Mouse (Mus musculus) effector memory CD4-positive, alpha-beta T cell, adult 7 months (primary cell): ENCODE measurements around the gene Pcgf1. TPM values are rescaled to one million over a fixed set of nuclear protein-coding genes. Genes with fewer than 3 reads are reported as not detected.

Source experiments
- polyA plus RNA-seq: library from polyadenylated mRNA; unstranded; fragments of 100-300 nt; shearing (Covaris generic); gene quantifications from one replicate; pipeline ENCODE4 v1.2.1, GENCODE M21; 2017

Pcgf1 gene
- 21.1 TPM for polyA plus RNA-seq

DNA sequence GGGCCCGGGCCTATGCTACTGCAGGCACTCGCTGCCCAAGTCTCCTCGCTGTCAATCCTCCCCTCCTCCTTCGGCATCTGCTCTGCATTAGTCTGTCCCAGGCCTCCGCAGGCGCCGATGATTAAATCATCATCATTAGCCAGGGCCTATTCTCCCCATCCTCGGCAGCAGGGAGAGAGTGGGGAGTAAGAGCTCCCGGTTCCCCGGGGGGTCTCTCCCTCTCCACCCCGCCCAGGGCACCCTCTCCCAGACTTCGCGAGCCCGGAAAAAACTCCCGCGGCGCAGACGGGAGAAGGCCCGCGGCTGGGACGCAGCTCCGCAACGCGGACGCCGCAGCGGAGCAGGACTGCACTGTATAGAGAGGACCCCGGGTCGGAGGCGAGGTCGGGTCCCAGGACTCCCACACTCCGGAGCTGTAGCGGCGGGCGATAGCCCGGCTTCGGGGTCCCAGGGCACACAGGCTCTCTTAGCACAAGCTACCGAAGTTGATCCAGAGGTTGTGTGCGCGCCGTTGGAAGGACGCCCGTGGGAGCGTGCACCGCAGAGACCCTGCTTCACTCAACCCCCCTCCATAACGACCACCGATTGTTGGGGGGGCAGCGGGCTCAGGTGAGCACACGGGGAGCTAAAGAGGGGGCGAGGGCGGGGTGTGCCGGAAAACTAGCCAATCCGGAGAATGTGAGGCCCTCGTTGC is at the start of gene Pcgf1:
TSS of gene Pcgf1 (plus strand) at position 240 of the 694 bp plus-strand sequence.

DNA sequence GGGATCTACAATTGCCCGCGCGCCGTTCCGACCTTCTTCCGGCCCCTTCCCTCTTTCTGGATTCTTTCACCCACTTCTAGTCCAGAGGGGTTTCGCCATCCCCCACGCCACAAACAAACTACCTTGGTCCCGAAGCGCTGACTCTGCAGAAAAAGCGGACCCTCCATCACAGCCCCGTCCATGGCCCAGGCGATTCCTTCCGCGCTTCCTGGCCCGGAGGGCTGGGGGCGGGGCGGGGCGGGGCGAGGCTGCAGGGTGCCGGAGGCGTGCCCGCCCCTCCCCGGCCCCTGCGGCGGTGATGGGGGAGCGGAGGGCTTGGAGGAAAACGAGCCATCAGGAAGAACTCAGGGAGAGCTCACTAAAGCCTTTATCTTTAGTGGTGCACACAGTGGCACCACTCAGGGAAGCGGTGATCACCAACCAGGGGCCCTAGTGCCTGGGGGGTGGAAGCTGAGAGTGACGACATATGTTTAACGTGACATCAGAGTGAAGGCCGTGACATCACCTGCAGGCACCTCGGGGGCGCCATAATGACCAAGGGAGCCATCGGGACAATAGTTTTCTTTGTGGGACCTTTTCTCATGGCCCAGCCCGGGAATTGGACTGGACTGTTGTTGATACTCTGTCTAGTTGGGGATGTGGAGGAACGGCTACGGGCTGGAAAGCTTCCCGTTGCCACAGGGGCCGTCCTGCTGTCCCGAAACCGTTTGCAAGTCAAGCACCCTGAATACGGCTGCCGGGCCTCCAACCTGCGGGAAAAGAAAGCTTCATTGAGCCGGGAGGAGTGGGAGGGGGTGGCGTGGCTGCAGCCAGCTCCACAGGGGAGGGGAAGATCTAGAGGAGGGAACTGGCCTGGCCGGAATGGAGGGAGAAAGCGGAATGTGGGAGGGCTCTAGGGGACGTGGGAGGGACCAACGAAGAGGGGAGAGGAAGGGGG is 44.2 kb upstream of the Pcgf1 start, which contains the start of the genes Dok1 and Loxl3:
TSS of gene Dok1 (minus strand) at position 223 of the 937 bp plus-strand sequence.
TSS of gene Loxl3 (plus strand) at position 925 of the 937 bp plus-strand sequence.

DNA sequence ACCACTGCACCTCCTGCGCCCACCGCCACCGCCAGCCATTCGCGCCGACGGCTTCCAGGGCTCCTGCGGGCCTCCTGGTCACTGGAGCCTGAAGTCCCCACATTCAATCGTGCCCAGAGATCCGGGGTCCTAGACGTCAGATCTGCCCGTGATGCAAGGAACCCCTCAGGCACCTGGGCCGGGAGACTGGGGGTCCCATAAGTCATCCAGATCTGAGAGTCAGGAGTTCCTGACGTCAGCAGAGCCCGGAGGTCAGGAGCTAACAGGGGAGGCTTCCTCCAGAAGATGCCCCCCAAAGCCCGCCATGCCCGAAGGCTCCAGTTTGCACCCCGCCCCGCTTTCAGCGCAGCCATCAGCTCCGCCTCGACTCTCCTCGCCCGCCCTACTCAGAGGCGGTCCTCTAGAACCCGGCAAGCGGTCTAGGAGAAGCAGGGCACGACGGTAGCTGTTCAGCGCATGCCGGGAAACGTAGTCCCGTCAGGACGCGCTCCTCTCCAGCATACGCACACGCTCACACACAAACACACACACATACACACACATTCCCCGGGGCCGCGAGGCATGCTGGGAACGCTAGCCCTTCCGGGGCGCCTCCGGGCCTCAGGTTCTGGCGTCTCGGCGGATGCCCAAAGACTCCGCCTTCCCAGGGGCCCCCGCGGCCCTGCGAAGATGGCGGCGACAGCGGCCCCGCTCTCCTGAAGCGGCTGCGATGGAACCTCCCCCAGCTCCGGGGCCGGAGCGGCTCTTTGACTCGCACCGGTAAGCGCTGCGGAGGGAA is 23.4 kb upstream of the Pcgf1 start, which contains the start of gene Aup1:
TSS of gene Aup1 (plus strand) at position 448 of the 778 bp plus-strand sequence.

DNA sequence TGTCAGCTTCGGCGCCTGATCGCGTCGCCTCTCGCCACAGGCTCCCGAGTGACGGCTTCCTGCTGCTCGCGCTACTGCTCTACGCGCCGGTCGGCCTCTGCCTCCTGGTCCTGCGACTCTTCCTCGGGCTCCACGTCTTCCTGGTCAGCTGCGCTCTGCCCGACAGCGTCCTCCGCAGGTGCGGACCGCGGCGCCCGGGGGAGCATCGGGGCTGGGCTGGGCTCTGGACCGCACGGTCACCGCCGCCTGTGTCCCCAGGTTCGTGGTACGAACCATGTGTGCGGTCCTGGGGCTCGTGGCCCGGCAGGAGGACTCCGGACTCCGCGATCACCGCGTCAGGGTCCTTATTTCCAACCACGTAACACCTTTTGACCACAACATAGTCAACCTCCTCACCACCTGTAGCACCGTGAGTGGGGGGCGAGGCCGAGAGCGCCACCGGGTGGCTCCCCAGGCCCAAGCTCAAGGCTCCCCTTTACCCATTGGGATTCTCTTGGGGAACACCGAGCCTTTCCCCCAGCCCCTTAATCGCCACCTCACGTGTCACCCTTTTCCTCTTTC is 22.7 kb upstream of the Pcgf1 start, which contains the start of gene Htra2:
TSS of gene Htra2 (minus strand) at position 403 of the 561 bp plus-strand sequence.

DNA sequence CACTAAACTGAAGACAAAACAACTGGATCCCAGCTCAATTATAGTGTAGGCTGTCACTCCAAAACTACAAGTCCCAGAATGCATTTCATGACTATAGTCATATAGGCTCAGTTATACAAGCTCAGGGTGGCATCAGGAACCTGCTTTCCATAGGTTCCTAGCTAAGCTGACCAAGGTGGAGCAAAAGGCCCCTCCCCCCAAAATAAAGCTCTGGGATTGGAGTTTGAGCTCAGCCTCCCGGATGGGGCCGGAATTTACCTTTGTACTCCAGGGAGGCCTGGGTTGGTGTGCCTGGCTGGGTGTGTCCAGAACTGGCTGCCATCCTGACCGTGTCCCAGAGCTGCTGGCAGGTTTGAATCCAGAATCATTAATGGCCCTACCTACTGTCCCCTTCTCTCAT is 19.9 kb upstream of the Pcgf1 start, which contains the start of gene Dqx1:
TSS of gene Dqx1 (plus strand) at position 55 of the 400 bp plus-strand sequence.

DNA sequence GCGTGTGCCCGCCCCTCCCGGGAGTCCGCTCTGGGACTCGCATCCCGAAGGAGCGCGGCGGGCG is 7.6 kb upstream of the Pcgf1 start, which contains the start of gene Tlx2:
TSS of gene Tlx2 (minus strand) at position 47 of the 64 bp plus-strand sequence.

DNA sequence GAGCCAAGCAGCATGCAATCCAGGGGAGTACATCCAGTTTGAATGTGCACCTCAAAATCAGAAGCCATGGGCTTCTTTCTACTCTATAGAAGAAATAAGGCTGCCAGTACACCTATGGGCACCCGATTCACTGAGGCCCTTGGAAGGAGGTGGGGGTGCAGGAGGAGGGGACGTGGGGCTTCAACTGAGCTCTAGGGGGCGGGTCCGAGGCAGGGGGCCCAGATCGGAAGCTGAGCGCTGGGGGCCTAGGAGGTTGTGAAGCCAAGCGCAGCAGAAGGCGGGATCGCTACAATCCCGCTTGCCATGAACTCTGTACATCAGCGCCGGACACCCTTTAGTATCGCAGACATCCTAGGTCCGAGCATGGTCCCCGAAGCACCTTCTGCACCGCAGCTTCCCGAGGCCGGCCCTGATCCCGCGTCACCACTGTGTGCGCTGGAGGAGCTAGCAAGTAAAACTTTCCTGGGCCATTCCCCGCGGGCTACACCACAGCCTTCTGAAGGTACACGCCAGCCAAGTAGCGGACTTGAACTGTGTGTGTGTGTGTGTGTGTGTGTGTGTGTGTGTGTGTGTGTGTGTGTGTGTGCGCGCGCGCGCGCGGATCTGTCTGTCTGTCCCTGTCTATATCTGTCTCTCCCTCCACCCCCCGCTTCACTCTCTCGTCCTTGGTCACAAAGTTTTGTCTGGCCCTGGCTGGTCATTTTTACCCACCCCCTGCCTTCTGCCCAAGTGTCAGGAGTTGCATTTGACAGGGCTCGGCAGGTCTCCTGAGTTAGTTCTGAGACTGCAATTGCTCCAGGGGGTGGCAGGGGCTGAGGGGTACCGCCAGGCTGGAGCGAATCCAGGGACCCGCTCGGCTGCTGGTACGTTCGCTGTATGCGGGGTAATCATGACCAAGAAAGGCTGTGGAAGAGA is 8.7 kb downstream of the Pcgf1 start, which contains the start of gene Lbx2:
TSS of gene Lbx2 (plus strand) at position 247 of the 915 bp plus-strand sequence.

DNA sequence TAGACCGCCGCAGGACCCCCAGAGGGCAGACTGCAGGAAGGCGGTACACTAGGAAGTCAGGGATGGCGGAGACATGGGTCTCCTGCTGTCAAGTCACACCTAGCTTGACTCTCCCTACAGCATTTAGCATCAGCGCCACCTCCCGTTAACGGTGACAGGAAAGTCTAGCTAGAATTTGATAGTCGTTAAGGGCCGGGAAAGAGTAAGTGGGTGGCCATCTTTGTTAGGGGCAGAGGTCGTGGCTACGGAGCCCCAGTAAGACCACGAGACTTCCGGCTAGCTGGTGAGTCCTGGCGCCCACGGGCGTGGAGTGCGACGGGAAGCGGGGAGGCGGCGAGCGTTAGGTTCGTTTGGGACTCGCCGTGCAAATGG is 23.6 kb downstream of the Pcgf1 start, which contains the start of the genes Ccdc142 and Gm42688:
TSS of gene Ccdc142 (plus strand) at position 286 of the 372 bp plus-strand sequence.
TSS of gene Gm42688 (plus strand) at position 302 of the 372 bp plus-strand sequence.

DNA sequence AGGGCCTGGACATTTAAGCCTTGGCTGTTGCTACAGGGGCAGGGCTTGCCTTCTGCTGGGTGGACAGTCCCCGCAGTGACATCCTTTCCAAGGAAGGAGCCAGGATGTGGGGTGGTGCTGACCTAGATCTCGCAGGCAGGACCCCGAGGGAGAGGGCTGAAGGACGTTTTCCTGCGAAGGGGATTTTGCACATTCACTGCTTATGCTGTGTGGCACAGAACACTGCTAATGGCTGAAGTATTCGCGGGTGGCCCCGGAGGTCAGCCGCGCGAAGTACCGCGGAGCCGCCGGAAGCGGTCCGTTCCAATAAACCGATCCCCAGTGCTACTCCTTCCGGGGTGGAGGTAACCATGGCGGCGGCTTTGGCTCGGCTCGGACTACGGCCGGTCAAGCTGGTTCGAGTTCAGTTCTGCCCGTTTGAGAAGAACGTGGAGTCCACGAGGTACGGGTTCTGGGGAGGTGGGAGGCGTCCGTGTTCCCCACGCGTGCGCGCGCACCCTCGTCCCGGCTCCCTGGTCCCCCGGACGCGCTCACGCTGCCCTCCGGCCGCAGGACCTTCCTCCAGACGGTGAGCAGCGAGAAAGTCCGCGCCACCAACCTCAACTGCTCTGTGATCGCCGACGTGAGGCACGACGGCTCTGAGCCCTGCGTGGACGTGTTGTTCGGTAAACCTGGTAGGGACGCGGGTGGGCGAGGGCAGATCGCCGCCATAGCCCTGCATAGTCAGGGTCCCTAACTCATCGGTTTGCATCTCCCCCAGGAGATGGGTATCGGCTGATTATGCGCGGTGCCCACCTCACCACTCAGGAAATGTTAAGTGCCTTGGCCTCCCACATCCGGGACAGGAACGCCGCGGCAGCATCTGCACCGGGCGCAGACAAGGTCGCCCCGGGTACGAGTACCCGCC is 31.3 kb downstream of the Pcgf1 start, which contains the start of gene Mrpl53:
TSS of gene Mrpl53 (plus strand) at position 279 of the 907 bp plus-strand sequence.

DNA sequence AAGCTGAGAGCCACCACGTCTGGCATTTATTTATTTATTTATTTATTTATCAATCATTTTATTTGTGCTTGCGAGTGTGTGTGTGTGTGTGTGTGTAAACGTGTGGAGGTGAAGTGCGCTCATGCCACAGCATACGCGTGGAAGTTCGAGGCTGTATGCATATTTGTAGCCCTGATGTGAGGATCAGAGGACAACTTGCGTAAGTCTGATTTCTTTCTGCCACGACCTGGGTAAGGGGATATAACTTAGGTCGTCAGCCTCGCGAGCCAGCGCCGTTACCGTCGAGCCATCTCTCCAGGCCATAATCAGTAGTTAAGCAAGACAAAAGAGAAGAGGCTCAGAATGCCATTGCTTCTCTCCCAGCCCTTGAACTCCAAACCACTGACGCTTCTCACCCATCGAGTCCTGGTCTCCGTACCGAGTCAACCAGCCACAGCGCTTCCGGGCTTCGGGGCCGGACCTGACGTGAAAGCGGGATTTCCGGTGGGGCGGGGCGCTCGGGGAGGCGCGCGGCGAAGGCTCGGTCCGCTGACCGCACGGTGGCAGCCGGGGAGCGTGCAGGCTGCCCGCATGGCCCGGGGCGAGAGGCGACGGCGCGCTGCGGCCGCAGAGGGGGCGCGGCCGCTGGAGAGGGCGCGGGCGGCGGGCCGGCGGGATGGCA is 37.5 kb downstream of the Pcgf1 start, which contains the start of gene Mogs:
TSS of gene Mogs (plus strand) at position 486 of the 661 bp plus-strand sequence.

DNA sequence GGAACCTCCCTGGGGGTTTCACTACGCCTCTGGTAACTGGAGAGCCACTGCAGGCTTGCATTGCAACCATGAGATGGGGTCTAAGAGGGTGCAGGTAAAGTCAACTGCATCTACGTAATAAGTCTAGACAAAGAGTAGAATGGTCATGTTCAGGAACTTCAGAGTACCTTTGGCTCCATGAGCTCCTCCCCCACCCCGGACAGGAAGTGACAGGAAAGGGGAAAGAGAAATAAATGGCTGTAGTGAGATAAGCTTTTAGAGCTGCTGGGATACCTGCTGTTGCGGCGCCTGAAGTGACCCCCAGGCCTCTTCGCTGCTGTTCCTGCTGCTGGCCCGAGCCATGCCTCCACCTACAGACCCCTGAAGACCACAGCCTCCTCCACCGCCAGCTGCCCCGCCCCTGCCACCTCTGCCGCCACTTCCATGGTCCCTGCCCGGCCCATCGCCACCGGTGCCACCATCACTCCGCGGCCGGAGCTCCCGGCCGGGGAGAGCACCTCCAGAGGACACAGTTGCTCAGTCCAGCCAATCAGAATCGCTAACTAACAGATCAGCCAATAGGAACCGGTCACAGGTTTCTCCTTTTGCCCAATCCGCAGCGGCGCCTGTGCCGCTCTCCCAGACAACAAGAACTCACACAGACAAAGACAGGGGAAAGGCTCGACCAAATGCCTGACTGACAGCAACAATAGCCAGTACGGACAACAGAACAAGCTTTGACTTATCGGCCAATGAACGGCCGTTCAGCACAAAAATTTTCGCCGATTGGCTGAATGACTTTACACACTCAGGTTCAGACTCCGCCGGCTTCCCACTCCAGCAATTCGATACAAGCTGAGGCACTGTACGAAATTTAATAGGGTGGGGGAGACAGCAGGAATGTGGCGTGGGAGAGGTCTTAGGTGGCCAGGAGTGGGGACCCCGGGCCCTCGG is 43.5 kb downstream of the Pcgf1 start, which contains the start of gene Wbp1:
TSS of gene Wbp1 (minus strand) at position 630 of the 933 bp plus-strand sequence.

DNA sequence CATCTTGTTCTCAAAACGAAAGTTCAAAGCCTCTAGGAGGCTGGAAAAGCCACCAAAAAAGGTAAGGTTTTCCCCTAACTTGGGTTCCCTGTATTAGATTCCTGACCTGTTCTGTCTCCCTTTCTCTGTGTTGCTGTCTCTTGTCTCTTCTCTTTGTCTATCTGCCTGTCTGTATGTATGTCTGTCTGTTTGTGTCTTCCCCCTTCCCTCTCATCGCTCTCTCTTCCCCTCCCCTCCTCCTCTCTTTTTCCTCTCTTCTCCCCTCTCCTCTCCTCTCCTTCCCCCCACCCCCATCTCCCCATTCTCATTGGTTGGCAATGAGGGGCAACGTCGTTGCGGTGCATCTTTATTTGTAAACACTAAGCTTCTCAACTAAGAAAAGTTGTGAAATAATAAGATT is 47.7 kb downstream of the Pcgf1 start, which contains the start of gene Ino80b:
TSS of gene Ino80b (minus strand) at position 101 of the 400 bp plus-strand sequence.

Other genes with a start within 250 kb of the Pcgf1 start
- 17.5 TPM for gene Sema4f, start 138.1 kb upstream of the Pcgf1 start, polyA plus RNA-seq
- gene M1ap, start 131.0 kb upstream of the Pcgf1 start, polyA plus RNA-seq, result not detected
- gene Dok1, start 44.4 kb upstream of the Pcgf1 start, polyA plus RNA-seq, result 12.8 TPM
- gene Loxl3, start 43.7 kb upstream of the Pcgf1 start, polyA plus RNA-seq, result 0.30 TPM
- 495 TPM for gene Aup1, start 23.3 kb upstream of the Pcgf1 start, polyA plus RNA-seq
- gene Htra2, start 22.6 kb upstream of the Pcgf1 start, polyA plus RNA-seq, result 35.1 TPM
- 1.3 TPM for gene Dqx1, start 20.0 kb upstream of the Pcgf1 start, polyA plus RNA-seq
- gene Tlx2, start 7.6 kb upstream of the Pcgf1 start, polyA plus RNA-seq, result not detected
- not detected for gene Lbx2, start 8.5 kb downstream of the Pcgf1 start, polyA plus RNA-seq
- gene Ccdc142, start 23.7 kb downstream of the Pcgf1 start, polyA plus RNA-seq, result 2.2 TPM
- 6.5 TPM for gene Gm42688, start 23.7 kb downstream of the Pcgf1 start, polyA plus RNA-seq
- gene Mrpl53, start 31.2 kb downstream of the Pcgf1 start, polyA plus RNA-seq, result 30.5 TPM
- gene Mogs, start 37.6 kb downstream of the Pcgf1 start, polyA plus RNA-seq, result 66.0 TPM
- gene Wbp1, start 43.7 kb downstream of the Pcgf1 start, polyA plus RNA-seq, result 61.8 TPM
- gene Ino80b, start 47.6 kb downstream of the Pcgf1 start, polyA plus RNA-seq, result 31.8 TPM
- 0.94 TPM for gene Rtkn, start 57.6 kb downstream of the Pcgf1 start, polyA plus RNA-seq
- 1.3 TPM for gene Wdr54, start 78.5 kb downstream of the Pcgf1 start, polyA plus RNA-seq
- gene 1700003E16Rik, start 78.5 kb downstream of the Pcgf1 start, polyA plus RNA-seq, result not detected
- gene Dctn1, start 88.1 kb downstream of the Pcgf1 start, polyA plus RNA-seq, result 63.3 TPM
- not detected for gene Slc4a5, start 142.0 kb downstream of the Pcgf1 start, polyA plus RNA-seq
- 54.7 TPM for gene Mthfd2, start 248.0 kb downstream of the Pcgf1 start, polyA plus RNA-seq
- 177 TPM for gene Mob1a, start 248.1 kb downstream of the Pcgf1 start, polyA plus RNA-seq